Mouse (Mus musculus) B cell, adult 2 months (primary cell): ENCODE data around the gene Fam168a.
"Not testable (repeated sequence)": the region's sequence is repeated elsewhere in the genome, so short reads cannot be mapped to it uniquely, and the experiment has no call there.

ENCODE experiments used
- DNase-seq, 2 experiments: peaks; one replicate each; pipeline ENCODE4 v3.0.0; 2022

Fam168a gene

GRCm38 (mm10) chr7:100845026-100845400 is 138.6 kb downstream of the Fam168a start:
- no peak for DNase-seq

- peak; percentile 50 to 53 for DNase-seq
Observed at GRCm38 (mm10) chr7:100845412-100845811, 139.0 kb downstream of the Fam168a start.

DNA sequence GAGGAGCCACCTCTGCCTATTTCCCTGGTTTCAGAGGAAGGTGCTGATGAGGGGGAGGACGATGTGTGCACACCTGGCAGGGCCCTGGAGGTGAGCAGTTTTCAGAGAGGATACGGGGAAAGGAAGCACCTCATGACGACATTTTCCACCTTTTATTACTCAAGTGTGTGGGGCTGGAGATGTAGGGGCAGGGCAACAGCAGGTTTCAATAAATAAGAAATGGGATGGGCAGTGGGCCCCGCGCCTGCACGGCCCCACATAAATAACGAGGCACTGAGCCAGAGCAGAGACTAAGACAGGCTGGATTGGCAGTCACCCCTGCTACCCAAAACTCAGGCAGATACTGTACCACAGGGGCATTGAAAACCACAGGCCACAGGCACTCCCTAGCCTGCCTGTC is 139.6 kb downstream of the Fam168a start:
- not testable (repeated sequence) for DNase-seq

GRCm38 (mm10) chr7:100847131-100847530 is 140.7 kb downstream of the Fam168a start:
- DNase-seq = no peak

DNA sequence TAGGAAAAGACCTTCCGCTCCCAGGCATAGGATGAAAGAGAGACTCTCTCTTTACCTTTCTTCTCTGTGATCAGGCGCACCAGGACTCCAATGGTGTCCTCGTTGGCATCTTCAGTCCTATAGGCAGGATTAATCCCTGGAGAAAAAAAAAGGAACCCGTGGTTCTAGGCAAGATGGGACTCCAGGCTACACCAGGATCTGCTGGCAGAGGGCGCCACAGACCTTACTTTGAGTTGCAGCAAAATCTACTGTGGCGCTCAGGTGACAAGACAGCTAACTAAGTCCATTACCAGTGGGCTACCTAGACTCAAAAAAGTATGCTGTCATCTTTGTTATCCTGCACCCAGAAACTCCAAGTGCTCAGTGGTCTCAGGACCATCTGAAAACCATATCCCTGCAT is 142.3 kb downstream of the Fam168a start:
- DNase-seq = peak; percentile 82 to 84

DNA sequence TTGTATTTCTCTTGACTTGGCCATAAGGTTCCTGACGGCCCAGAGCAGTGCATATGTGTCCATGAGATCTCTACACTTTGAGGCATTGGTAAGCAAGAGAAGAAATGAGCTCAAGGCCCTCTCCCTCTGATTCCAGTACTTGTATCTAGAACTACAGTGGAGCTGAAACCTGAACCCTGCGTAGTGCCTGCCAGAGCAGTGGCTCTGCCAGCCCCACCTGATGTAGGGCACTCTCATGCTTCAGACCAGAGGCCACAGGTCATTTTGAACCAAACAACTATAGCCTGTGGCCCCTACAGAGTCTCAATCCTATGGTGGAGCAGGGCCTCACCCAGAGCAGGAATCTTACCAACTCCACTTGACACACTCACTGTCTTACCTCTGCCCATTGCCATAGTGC is 143.1 kb downstream of the Fam168a start:
- no peak for DNase-seq

- no peak for DNase-seq
Observed at GRCm38 (mm10) chr7:100851481-100852356, 145.3 kb downstream of the Fam168a start.

DNA sequence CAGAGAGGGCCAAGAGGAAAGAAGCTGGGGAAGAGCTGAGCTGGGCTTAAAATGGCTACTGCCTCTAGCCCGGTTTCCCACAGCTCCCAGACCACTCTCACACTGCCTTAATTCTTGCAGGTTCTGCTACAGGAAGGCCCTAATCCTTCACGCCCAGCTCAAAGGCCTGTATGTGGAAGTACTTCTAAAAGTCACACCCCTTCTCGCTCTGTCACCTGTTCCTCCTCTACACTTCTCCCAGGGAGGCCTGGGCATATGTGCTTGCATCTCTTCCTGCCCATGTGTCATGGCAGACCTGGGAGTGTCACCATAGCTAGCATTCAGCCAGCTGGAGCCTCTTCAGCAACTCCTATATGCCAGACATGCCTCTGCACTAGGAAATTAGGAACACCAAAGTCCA is 147.0 kb downstream of the Fam168a start:
- peak; percentile 32 to 39 for DNase-seq

GRCm38 (mm10) chr7:100854137-100854814 is 147.8 kb downstream of the Fam168a start:
- DNase-seq = no peak

- DNase-seq = no peak
Observed at GRCm38 (mm10) chr7:100854861-100855260, 148.4 kb downstream of the Fam168a start.

GRCm38 (mm10) chr7:100855300-100855699 is 148.9 kb downstream of the Fam168a start:
- DNase-seq = no peak

DNA sequence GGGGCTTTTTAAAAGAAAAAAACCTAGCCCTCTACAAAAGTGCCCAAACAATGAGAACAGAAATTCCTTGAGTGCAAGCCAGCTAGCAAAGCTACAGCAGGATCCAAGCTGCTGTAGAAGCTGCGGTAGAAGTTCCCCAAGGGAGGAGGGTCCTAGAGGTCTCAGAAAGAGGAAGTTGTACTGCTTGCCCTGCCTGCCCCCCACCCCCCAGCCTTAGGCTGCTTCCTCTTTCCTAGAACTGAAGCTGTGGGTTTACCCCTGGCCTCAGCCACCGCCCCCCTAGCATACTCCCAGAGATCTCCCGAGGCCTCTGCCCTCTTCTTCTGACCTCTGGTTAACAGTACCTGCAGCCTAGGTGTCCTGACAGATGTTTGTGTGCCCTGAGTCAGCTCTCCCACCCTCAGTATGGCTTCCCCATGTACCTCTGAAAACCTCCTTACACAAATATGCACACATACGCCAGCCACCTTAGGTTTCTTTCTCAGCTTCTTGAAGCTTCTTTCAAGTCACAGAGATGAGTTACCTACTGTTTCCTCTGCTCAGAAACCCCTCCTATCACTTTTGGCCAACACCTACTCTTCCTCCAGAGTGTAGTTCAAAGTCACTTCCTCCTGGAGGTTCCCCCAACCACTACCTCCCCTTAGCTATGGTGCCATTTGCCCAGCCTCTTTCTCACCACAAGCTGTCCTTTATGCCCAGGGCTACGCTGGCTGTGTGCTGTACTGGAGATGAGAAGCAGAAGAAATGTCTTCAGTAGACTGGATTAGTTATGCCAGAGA is 149.5 kb downstream of the Fam168a start:
- DNase-seq = peak; percentile 92 to 96

- no peak for DNase-seq
Observed at GRCm38 (mm10) chr7:100860450-100860849, 154.0 kb downstream of the Fam168a start.

DNA sequence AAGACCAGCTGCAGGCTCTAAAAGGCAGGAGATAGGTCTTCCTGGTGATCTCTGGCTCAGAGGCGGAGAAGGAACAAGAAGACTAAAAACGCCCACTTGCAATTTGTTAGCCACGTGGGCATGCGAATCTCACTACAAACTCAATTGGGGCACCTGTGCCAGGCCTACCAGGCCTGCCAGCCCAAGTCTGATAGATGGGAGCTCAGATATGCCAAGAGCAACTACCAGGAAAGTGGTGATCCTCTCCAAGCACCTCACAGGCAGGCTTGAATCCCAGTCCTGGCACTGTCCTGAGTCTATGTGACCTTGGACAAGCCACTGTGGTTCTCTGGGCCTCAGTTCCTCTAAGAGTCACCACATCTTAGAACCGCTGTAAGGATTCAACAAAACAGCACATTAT is 154.8 kb downstream of the Fam168a start:
- DNase-seq = no peak

DNA sequence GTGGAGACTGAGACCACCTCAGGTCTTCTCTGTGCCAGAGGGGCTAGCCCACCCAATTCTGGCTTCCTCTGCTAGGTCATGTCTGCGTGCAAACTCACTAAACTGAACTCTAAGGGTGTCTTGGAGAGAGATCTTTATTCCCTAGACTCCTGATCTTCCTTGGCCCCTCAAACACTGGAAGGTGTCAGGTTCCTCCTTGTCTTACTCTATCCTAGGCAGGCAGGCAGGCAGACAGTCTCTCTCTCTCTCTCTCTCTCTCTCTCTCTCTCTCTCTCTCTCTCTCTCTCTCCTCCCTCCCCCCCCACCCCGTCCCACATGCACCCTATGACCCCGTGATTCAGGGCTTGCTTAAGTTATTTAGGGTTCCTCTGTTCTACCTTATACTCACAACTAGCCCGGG is 155.9 kb downstream of the Fam168a start:
- no peak for DNase-seq

DNA sequence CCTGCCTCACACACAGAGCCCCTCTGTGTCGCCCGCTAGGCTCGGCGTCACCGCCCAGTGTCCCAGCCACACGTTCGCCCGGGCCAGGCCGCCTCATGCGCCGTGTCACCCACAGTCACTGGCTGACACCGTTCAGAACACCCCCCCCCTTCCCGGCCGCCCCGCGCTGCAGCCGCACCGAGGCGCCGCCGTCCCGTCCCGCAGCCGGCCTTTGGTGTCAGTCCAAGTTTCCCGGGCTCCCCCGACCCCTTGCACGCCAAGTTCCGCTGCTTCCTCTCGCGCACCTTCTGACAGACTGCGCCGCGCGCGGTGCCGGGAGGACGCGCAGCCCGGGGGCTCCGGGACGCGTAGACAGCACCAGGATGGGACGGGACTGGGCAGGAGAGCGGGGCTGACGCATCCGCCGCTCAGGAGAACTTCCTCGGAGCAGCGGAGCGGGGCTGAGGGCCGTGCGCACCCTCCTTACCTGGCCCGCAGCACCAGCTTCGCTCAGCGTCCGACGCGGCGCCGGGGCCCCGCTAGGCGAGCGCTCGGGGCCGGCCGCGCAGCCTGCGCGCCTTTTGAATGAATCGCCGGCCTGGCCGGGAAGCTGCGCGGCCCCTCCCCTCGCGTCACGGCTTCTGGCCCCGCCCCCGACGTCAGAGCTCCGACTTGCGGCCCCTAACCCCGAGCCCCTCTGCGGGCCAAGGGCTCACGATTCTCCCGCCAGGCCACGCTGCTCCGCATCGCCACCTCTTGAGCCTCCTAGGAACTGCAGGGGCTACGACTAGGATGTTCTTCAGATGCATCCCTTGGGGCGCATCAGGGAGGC is 156.6 kb downstream of the Fam168a start, which contains the start of gene Relt:
TSS of gene Relt (minus strand) at position 619 of the 811 bp plus-strand sequence.
- DNase-seq = peak; percentile 98 to 99

GRCm38 (mm10) chr7:100866675-100867074 is 160.2 kb downstream of the Fam168a start:
- DNase-seq = peak; percentile 87 to 88

DNA sequence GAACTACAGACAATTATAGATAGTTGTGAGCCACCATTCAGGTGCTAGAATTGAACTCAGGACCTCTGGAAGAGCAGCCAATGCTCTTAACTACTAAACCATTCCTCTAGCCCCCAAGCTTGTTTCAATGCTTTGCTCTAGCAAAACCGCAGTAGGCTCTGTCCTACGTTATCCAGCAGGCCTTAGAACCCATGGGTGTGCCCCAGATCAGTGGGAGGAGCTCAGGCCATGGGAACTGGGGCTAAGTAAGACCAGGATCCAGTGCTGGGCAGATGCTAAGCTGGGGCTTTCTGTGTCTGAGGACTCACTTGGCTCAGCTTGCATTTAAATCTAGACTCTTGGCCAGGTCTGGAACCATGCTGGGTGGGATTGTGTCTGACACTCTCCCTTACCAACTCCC is 161.1 kb downstream of the Fam168a start:
- no peak for DNase-seq

GRCm38 (mm10) chr7:100868551-100868950 is 162.1 kb downstream of the Fam168a start:
- DNase-seq = peak; percentile 37 to 42

DNA sequence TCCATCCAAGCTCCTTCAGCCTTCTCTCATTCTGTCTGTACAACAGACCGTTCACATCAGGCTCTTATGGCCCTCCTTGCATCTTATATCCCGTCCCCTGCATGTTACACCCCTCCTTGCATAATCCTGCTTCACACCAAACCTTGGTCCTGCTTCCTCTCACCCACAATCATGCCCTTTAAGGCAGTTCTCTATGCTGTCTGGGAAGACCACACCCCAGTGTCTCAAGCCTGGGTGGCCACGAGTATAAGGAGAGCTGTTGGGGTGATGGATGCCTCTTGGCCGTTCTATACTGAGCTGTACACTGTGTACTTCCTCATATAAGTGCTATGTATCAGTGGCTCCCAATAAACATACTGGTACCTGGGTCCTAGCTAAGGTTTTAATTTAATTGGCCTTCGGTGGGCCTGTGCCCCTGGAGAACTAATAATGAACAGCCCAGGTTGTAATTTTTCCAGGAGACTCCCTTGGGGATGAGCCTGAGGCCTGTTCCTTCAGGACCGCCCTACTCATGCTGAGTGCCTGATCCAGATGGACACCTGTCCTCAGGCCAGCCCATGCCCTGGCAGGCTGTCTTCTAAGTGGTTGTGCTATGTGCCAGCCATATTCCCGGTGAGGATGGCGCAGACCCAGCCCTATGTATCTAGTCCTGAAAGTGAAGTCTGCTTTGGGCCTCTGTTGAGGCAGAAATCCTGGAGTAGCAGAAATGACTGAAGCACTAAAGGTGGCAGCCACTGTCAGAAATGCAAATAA is 163.6 kb downstream of the Fam168a start:
- DNase-seq = no peak

GRCm38 (mm10) chr7:100871355-100871754 is 164.9 kb downstream of the Fam168a start:
- no peak for DNase-seq

DNA sequence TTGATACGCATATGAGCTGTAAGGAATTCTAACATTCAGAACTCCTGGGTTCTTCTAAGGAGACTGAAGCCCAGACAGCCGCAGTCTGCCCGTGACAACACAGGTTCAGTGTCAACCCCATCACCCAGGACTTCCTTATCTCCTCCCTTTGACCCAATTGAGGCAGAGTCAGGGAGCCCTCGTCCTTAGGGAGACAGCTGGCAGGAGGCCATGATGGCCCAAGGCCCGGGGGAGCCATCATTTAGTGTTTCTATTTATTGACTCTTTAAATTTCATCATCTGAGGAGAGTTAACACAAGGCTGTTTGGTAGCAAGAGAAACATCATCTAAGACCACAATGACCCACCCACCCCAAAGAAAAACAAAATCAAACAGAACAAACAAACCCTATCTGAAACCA is 165.5 kb downstream of the Fam168a start:
- DNase-seq = no peak
